Mouse (Mus musculus): ENCODE measurements around the gene H3f3a.

Gene H3f3a

DNA sequence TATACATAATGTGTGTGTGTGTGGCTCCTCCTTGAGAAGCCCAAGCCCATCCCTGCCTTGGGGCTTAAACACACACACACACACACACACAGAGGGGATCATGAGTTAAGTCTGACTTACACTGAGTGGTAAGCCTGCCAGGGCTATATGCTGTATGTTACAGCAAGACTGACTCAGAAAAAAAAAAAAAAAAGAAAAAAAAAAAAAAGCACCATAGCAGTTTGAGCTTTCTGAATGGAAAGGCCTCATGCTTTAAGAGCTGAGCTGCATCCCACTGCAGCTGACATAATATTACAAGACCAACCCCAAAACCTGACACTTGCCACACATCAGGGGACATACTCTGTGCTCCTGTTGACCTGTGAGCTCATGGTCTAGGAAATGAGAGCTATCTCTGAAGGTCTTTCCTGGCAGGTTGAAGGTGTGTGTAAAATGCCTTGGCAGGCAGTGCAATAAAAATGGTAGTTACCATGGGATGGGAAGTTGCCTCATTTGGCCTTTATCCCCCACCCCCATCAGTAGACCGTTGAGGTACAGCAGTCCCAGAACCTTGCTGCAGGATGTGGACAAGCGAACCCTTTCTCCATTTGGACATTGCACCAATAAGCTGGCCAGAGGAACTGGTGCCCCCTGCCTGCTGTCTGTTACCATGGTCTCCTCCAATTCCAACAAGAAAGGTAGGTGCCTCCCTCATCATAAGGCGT lies 56.3 kb downstream of the H3f3a start:
- DNase-seq = no peak

DNA sequence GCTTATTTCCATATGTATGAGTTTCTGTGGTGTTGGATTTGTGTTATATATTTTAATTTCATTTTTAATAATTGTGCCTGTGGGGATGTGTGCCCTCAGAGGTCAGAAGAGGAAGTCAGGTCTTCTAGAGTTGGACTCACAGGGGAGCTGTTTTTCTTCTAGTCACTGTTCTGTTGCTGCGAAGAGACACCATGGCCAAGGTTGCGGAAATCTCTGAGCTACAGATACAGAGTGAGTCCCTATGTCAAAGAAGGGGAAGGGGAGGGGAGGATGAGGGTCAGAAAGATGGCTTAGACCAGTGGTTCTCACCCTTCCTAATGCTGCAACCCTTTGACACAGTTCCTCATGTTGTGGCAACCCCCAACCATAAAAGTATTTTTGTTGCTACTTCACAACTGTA lies 57.0 kb downstream of the H3f3a start:
- no peak for DNase-seq

DNA sequence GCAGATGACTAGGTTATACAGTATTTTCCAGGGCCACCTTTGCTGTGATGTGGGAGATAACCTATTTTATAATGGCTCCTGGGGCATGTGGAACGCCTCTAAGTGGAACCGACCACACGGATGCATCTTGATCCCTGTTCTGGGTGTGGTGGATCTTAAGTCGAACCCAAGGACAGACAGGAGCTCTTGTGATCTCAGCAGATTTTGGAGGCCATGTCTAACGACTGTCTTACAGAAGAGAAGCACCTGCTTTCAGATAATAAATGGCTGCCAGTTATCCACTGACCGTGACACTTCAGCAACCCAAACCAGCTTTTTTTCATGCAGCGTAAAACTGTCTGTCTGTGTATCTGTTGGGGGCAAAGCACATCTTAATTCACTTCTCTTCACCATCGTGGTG lies 59.4 kb downstream of the H3f3a start:
- no peak for DNase-seq

DNA sequence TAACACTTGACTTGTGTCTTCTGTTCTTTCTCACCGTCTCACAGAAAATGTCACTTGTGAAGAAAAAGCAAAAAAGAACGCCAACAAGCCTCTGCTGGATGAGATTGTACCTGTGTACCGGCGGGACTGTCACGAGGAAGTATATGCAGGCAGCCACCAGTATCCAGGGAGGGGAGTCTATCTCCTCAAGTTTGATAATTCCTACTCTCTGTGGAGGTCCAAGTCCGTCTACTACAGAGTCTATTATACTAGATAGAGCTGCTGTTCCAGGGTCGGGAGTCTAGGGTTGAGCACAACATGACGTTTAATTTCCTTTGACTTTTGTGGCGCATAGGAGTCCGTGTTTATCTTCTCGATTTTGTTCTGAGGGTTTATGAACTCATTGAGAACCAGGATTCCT lies 61.6 kb downstream of the H3f3a start:
- no peak for DNase-seq
